Mouse (Mus musculus): Measurements from ENCODE around the gene Ush1g.

Gene Ush1g

GRCm38 (mm10) chr11:115270148-115270861 is 51.5 kb downstream of the Ush1g start:
- CTCF ChIA-PET = interaction anchor here (0.6 kb wide), 1 partner anchor 15 kb away, joined by 4 read pairs; no protein-coding TSS in a partner anchor

DNA sequence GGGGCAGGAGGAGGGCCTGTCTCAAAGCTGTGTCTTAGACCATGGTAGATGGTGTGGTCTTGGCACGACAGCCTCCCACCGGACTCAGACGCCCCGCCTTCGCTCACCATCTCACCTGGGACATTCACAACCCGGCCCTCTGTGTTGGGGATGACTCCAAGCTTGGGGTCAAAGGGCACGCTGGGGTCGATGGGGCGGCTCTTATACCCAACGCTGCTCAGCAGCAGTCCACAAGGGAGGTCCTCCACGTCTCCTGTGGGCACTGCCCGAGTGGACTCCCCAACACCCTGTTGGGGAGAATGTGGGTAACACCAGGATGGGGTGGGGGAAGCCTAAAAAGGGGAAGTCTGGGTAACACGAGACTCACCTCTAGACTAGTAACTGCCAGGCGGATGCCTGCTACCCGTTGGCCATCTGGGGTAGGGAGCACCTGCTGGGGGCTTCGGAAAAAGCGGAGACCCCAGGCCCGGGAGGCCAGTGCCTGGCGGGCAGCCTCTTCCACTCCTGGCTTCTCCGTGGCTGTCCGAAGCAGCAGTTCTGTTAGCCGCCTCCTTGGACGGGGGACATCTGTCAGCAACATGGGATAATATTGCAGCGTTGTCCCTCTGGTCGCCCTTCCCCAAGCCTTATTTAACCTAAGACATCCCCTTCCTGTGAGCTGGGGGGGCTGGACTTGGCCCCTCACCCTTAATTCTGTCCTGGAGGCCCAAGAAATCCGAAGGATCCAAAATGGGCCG is 52.3 kb downstream of the Ush1g start:
- CTCF ChIA-PET = interaction anchor here (0.6 kb wide), 1 partner anchor 16 kb away, joined by 4 read pairs; no protein-coding TSS in a partner anchor

DNA sequence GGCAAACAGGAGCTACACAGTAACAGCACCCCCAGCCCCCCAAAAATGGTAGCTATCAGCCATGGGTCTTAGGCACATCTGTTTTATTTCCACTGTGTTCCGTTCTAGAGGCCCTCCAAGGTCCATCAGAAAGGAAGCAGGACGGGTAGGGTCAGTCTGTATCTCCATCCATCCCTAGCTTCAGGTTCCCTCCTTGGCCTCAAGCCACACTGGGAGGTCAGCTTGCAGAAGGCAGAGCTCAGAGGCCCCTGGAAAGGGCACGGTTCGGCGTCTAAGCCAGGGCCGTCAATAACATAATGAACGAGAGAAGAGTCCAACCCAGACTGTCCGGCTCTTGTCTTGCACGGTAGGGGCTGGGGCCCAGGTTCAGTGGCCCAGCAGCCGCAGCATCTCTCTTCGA is 53.9 kb downstream of the Ush1g start:
- CTCF ChIA-PET = interaction anchor here (0.6 kb wide), 3 partner anchors 84 to 1813 kb away, joined by 5 to 12 read pairs (median 10); no protein-coding TSS in a partner anchor

DNA sequence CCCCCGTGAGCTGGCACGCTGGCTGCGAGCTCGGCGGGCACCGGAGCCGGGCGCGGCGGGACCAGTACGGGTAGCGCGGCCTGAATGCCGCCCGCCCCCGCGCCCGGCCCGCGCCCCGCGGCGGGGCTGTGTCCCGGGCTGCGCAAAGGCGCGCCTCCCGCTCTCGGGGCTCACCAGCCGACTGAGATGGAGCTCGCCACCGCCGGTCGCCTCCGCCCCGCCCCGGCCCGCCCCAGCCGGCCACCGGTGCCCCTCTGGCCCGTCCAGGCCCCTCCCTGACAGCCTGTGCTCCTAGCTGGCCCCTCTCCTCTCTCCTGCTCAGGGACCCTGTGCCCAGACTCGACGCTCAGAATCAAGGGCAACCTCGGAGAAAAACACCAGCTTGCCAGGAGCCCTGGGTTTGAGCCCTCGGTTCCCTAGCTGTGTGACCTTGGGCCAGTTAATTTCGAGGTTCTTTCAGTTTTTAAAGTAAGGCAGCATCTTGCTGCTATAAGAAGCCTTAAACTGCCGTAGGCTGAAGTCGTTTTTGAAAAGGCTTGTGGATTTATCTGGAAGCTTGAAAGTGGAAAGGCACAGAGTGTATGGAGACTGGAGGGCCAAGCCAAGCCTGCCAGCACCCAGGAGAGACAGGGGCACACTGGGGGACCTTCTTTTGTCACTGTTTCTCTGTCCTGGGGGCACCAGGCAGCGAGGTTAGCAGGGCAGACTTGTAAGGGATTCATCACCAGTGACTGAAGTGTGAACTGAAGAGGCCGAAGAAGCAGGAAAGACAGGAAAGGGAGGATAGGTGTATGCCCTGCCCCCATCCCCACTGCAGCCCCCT is 54.6 kb downstream of the Ush1g start, which contains the start of gene Grin2c:
Gene Grin2c (minus strand): TSS at position 183 of the 823 bp plus-strand sequence.
- CTCF ChIA-PET = interaction anchor here (0.6 kb wide), 2 partner anchors 83 to 1813 kb away, joined by 5 to 12 read pairs; no protein-coding TSS in a partner anchor

- CTCF ChIA-PET = no interaction called here
Observed at GRCm38 (mm10) chr11:115266400-115266778, 55.5 kb downstream of the Ush1g start.

- CTCF ChIA-PET = no interaction called here
Observed at GRCm38 (mm10) chr11:115265771-115266399, 56.0 kb downstream of the Ush1g start.

Data from spleen, embryonic (tissue).